Mouse (Mus musculus): ENCODE measurements around the gene Clcf1.

DNA sequence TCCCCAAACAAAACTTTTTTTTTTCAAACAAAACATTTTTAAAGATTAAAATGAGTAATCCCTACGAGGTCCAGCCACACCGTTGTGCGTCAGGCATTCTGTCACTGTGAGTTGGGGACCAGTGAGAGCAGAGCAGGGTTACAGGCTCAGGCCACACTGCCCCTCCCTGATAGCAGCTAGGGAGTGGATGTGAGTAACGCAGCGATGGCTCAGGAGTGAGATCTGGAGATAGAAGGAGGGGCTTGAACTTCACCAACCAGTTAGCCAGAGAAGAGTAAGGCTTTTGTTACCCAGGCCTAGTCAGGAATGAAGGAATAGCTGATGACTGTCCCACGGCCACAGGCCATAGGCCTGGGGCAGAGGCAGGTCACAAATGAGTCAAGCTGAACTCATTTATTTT, 30.7 kb downstream of the Clcf1 start:
- TF ChIP-seq CTCF (conservative IDR thresholded peaks at IDR 0.05; ENCODE audit: low read length), result no peak
- no peak for TF ChIP-seq NANOG (IDR thresholded peaks at IDR 0.05; ENCODE audit: borderline replicate concordance, low read length)
- no peak for TF ChIP-seq POU5F1 (IDR thresholded peaks at IDR 0.05; ENCODE audit: borderline replicate concordance, low read length)
